Comparison of ENCODE assay signal across 18 mouse cellular contexts in the genomic region with DNA sequence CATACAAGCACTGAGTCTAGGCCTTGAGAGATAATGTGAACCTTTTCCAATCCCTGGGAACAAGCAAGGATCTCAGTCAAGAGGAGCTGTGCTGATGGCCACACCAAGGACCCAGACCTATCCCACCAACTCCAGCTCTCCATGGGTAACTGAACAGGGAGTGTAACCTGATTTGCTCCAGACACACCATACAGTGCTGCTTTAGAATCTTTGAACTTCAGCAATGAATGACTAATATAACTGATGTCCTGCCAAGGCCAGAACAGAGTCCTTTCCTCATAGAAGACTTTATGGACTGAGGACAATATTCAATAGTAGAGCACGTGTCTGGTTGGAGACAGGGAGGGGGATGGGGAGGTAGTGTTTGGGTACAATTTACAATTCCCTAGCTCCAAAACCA. TPM values are rescaled to one million over a fixed set of nuclear protein-coding genes. Genes with fewer than 3 reads are reported as not detected.
DNase-seq lines count a peak whose midpoint lies in the region; ATAC-seq and TF ChIP-seq lines count a peak whose summit lies in the region.
"Had no signal": no experiment of that assay in that cellular context is flagged by ENCODE, and none has a peak within 500 bp of the region (broad histone marks: within the 10 kb centered on the region; RNA-seq: fewer than 3 reads in every experiment).

No protein-coding gene starts in this region.

- no peak for ATAC-seq in heart, postnatal 0 days (ENCODE audit: insufficient read depth, low read depth)
- ATAC-seq in heart, embryonic 11.5 days (replicated peaks; ENCODE audit: insufficient number of reproducible peaks, low FRiP score, low TSS enrichment) = no peak
- ATAC-seq in limb, embryonic 14.5 days (ENCODE audit: low FRiP score, low read depth) = 0 out of 2 replicates have a peak, but pooled peaks have one; percentile 12
- ATAC-seq in intestine, postnatal 0 days = peak; percentile 72
- ATAC-seq: forebrain, embryonic 13.5 days; hindbrain, embryonic 16.5 days; lung, postnatal 0 days had no signal

- DNase-seq in heart, postnatal 0 days (ENCODE audit: low spot score) = no peak
- no peak for DNase-seq in limb, embryonic 14.5 days (ENCODE audit: low spot score)
- no peak for DNase-seq in limb, embryonic 10.5 days (ENCODE audit: low spot score)
- peak; percentile 43 to 69 for DNase-seq in kidney, postnatal 36 days
- no peak for DNase-seq in gastrocnemius, adult 2 months
- DNase-seq: adrenal gland, postnatal 10 days; cerebellum, adult 8-10 months; thymus, adult 18-20 months; thymus, postnatal 4 days had no signal

- H3K4me1 ChIP-seq in heart, postnatal 0 days (ENCODE audit: control insufficient read depth, insufficient read depth) = peaks cover 31% of the 10 kb centered on the region
- H3K4me1 ChIP-seq in heart, embryonic 11.5 days (ENCODE audit: control insufficient read depth, insufficient read depth, low read length) = peaks cover 22% of the 10 kb centered on the region
- H3K4me1 ChIP-seq in limb, embryonic 14.5 days (ENCODE audit: control insufficient read depth, insufficient read depth, low read length) = peaks cover 15% of the 10 kb centered on the region
- peaks cover 27% of the 10 kb centered on the region for H3K4me1 ChIP-seq in limb, embryonic 10.5 days
- H3K4me1 ChIP-seq in intestine, postnatal 0 days (replicated peaks; ENCODE audit: control insufficient read depth, insufficient read depth, low read length) = 0 out of 2 replicates have a peak, but pooled peaks cover 10% of the 10 kb centered on the region

- 17% methylated on average over 1 of the region's 1 CpGs for WGBS in heart, postnatal 0 days
- 28% methylated on average over 1 of the region's 1 CpGs for WGBS in heart, embryonic 11.5 days (ENCODE audit: insufficient replicate concordance)
- WGBS in limb, embryonic 14.5 days = 13% methylated on average over 1 of the region's 1 CpGs
- 74% methylated on average over 1 of the region's 1 CpGs for WGBS in limb, embryonic 10.5 days
- 47% methylated on average over 1 of the region's 1 CpGs for WGBS in intestine, postnatal 0 days

- H3K27ac ChIP-seq in heart, postnatal 0 days (ENCODE audit: low read depth) = 0 out of 2 replicates have a peak overlapping the region, but pooled peaks have one; percentile 15
- H3K27ac ChIP-seq in heart, embryonic 11.5 days (ENCODE audit: low read depth, low read length) = no peak overlapping the region
- H3K27ac ChIP-seq in limb, embryonic 14.5 days (replicated peaks; ENCODE audit: low read depth, low read length) = no peak overlapping the region
- H3K27ac ChIP-seq in limb, embryonic 10.5 days = no peak overlapping the region
- 0 out of 2 replicates have a peak overlapping the region, but pooled peaks have one; percentile 57 for H3K27ac ChIP-seq in intestine, postnatal 0 days (ENCODE audit: low read depth, low read length)
- no peak overlapping the region for H3K27ac ChIP-seq in gastrocnemius, adult 2 months
- H3K27ac ChIP-seq: forebrain, embryonic 13.5 days; hindbrain, embryonic 10.5 days; limb, embryonic 13.5 days; macrophage; stomach, embryonic 15.5 days had no signal

- no peaks in the 10 kb centered on the region for H3K9me3 ChIP-seq in heart, postnatal 0 days (replicated peaks; ENCODE audit: control insufficient read depth, low read length)
- no peaks in the 10 kb centered on the region for H3K9me3 ChIP-seq in heart, embryonic 11.5 days (replicated peaks; ENCODE audit: control insufficient read depth, low read length)
- H3K9me3 ChIP-seq in limb, embryonic 14.5 days (ENCODE audit: control insufficient read depth, low read length) = no peaks in the 10 kb centered on the region
- no peaks in the 10 kb centered on the region for H3K9me3 ChIP-seq in limb, embryonic 10.5 days (replicated peaks)
- H3K9me3 ChIP-seq in intestine, postnatal 0 days (ENCODE audit: control insufficient read depth) = no peaks in the 10 kb centered on the region
- H3K9me3 ChIP-seq: forebrain, embryonic 13.5 days; hindbrain, embryonic 10.5 days; limb, embryonic 13.5 days; stomach, embryonic 15.5 days had no signal

- TF ChIP-seq POLR2A in limb, embryonic 14.5 days (IDR thresholded peaks at IDR 0.05; ENCODE audit: borderline replicate concordance, extremely low read depth, insufficient read depth, insufficient read length) = no peak

- H3K27me3 ChIP-seq in heart, postnatal 0 days (ENCODE audit: control insufficient read depth, insufficient read depth, low read length) = no peaks in the 10 kb centered on the region
- H3K27me3 ChIP-seq in heart, embryonic 11.5 days (ENCODE audit: control insufficient read depth, insufficient read depth, low read length) = no peaks in the 10 kb centered on the region
- no peaks in the 10 kb centered on the region for H3K27me3 ChIP-seq in limb, embryonic 14.5 days (ENCODE audit: control insufficient read depth, insufficient read depth, low read length)
- H3K27me3 ChIP-seq in limb, embryonic 10.5 days (ENCODE audit: low read depth, poor library complexity, severe bottlenecking) = no peaks in the 10 kb centered on the region
- no peaks in the 10 kb centered on the region for H3K27me3 ChIP-seq in intestine, postnatal 0 days (replicated peaks; ENCODE audit: control insufficient read depth, insufficient read depth, low read length)
- H3K27me3 ChIP-seq: forebrain, embryonic 13.5 days; limb, embryonic 13.5 days; stomach, embryonic 15.5 days had no signal

- H3K9ac ChIP-seq in heart, postnatal 0 days (replicated peaks; ENCODE audit: low read depth, low read length) = no peak overlapping the region
- no peak overlapping the region for H3K9ac ChIP-seq in heart, embryonic 11.5 days (ENCODE audit: low read depth, low read length)
- no peak overlapping the region for H3K9ac ChIP-seq in limb, embryonic 14.5 days (ENCODE audit: low read depth, low read length, severe bottlenecking)
- H3K9ac ChIP-seq in intestine, postnatal 0 days (ENCODE audit: low read depth, low read length) = no peak overlapping the region
- H3K9ac ChIP-seq: forebrain, embryonic 13.5 days; limb, embryonic 13.5 days; stomach, embryonic 15.5 days had no signal

- H3K36me3 ChIP-seq in heart, postnatal 0 days (replicated peaks; ENCODE audit: control insufficient read depth, insufficient read depth, low read length) = no peaks in the 10 kb centered on the region
- no peaks in the 10 kb centered on the region for H3K36me3 ChIP-seq in heart, embryonic 11.5 days (ENCODE audit: control insufficient read depth, insufficient read depth, low read length)
- H3K36me3 ChIP-seq in limb, embryonic 14.5 days (ENCODE audit: control insufficient read depth, insufficient read depth, low read length) = no peaks in the 10 kb centered on the region
- H3K36me3 ChIP-seq in limb, embryonic 10.5 days = no peaks in the 10 kb centered on the region
- H3K36me3 ChIP-seq in intestine, postnatal 0 days (ENCODE audit: control insufficient read depth, insufficient read depth) = no peaks in the 10 kb centered on the region
- H3K36me3 ChIP-seq: hindbrain, embryonic 10.5 days; limb, embryonic 13.5 days; stomach, embryonic 15.5 days had no signal

- H3K4me3 ChIP-seq in heart, postnatal 0 days (ENCODE audit: low read depth, low read length) = no peak overlapping the region
- H3K4me3 ChIP-seq in heart, embryonic 11.5 days (ENCODE audit: low read depth, low read length) = no peak overlapping the region
- no peak overlapping the region for H3K4me3 ChIP-seq in limb, embryonic 14.5 days (replicated peaks; ENCODE audit: low read length)
- H3K4me3 ChIP-seq in limb, embryonic 10.5 days = no peak overlapping the region
- no peak overlapping the region for H3K4me3 ChIP-seq in intestine, postnatal 0 days (ENCODE audit: low read depth, low read length)
- H3K4me3 ChIP-seq in gastrocnemius, adult 2 months = no peak overlapping the region
- H3K4me3 ChIP-seq: forebrain, embryonic 13.5 days; hindbrain, embryonic 10.5 days; limb, embryonic 13.5 days; stomach, embryonic 15.5 days had no signal

- TF ChIP-seq EP300 in heart, postnatal 0 days (IDR thresholded peaks at IDR 0.05; ENCODE audit: low read depth) = no peak

- no peak overlapping the region for H3K4me2 ChIP-seq in heart, postnatal 0 days (ENCODE audit: low read depth, low read length)
- no peak overlapping the region for H3K4me2 ChIP-seq in heart, embryonic 11.5 days
- no peak overlapping the region for H3K4me2 ChIP-seq in limb, embryonic 14.5 days (replicated peaks; ENCODE audit: low read depth, low read length, severe bottlenecking)
- no peak overlapping the region for H3K4me2 ChIP-seq in intestine, postnatal 0 days (replicated peaks; ENCODE audit: low read depth)
- H3K4me2 ChIP-seq: forebrain, embryonic 13.5 days; limb, embryonic 13.5 days; stomach, embryonic 15.5 days had no signal

- intact Hi-C loops in gastrocnemius, adult 2 months (cut with DNase I) = no loop called here

- no peak for TF ChIP-seq CTCF in heart, postnatal 0 days (IDR thresholded peaks at IDR 0.05; ENCODE audit: low read depth)
- TF ChIP-seq CTCF in intestine, postnatal 0 days (IDR thresholded peaks at IDR 0.05; ENCODE audit: low read depth) = no peak
- no peak for TF ChIP-seq CTCF in gastrocnemius, adult 2 months (IDR thresholded peaks at IDR 0.05)

RNA-seq across cellular contexts. Expression of gene March6, which starts 14.2 kb away (rescaled TPM):
- 64.2 and 69.1 TPM in 2 replicates for total RNA-seq in heart, postnatal 0 days (2014; rRNA removed; ENCODE audit: low replicate concordance)
- polyA plus RNA-seq in heart, postnatal 0 days (2015; fragmentation: Nextera tagmentation; extraction: Ambion mirVana) = 23.2 and 26.8 TPM in 2 replicates
- polyA plus RNA-seq in heart, embryonic 11.5 days (2014; fragmentation: Nextera tagmentation; extraction: Ambion mirVana) = 31.1 and 40.9 TPM in 2 replicates
- polyA plus RNA-seq in limb, embryonic 14.5 days (2012; rRNA removed) = 27.4 and 30.9 TPM in 2 replicates
- 30.6 and 35.7 TPM in 2 replicates for polyA plus RNA-seq in limb, embryonic 14.5 days (2014; fragmentation: Nextera tagmentation; extraction: Ambion mirVana)
- polyA plus RNA-seq in limb, embryonic 10.5 days (2016; fragmentation: Nextera tagmentation; extraction: Ambion mirVana) = 29.6 and 36.2 TPM in 2 replicates
- 15.4 and 16.5 TPM in 2 replicates for polyA plus RNA-seq in intestine, postnatal 0 days (2015; fragmentation: Nextera tagmentation; extraction: Ambion mirVana)
- 100 to 1,000 TPM; 124 to 131 TPM for total RNA-seq in gastrocnemius, adult 2 months (2021)

RNA-seq across cellular contexts. Expression of gene Cmbl, which starts 20.1 kb away (rescaled TPM):
- total RNA-seq in heart, postnatal 0 days (2014; rRNA removed; ENCODE audit: low replicate concordance) = 20.8 and 41.0 TPM in 2 replicates
- 22.1 and 22.8 TPM in 2 replicates for polyA plus RNA-seq in heart, postnatal 0 days (2015; fragmentation: Nextera tagmentation; extraction: Ambion mirVana)
- 6.6 and 8.5 TPM in 2 replicates for polyA plus RNA-seq in heart, embryonic 11.5 days (2014; fragmentation: Nextera tagmentation; extraction: Ambion mirVana)
- polyA plus RNA-seq in limb, embryonic 14.5 days (2012; rRNA removed) = 2.3 and 3.0 TPM in 2 replicates
- polyA plus RNA-seq in limb, embryonic 14.5 days (2014; fragmentation: Nextera tagmentation; extraction: Ambion mirVana) = 2.2 and 4.0 TPM in 2 replicates
- polyA plus RNA-seq in limb, embryonic 10.5 days (2016; fragmentation: Nextera tagmentation; extraction: Ambion mirVana) = 0.98 and 2.0 TPM in 2 replicates
- 90.2 and 105 TPM in 2 replicates for polyA plus RNA-seq in intestine, postnatal 0 days (2015; fragmentation: Nextera tagmentation; extraction: Ambion mirVana)
- total RNA-seq in gastrocnemius, adult 2 months (2021) = 10 to 100 TPM; 30.4 to 58.0 TPM

RNA-seq across cellular contexts. Expression of gene Cct5, which starts 56.5 kb away (rescaled TPM):
- 209 and 215 TPM in 2 replicates for total RNA-seq in heart, postnatal 0 days (2014; rRNA removed; ENCODE audit: low replicate concordance)
- polyA plus RNA-seq in heart, postnatal 0 days (2015; fragmentation: Nextera tagmentation; extraction: Ambion mirVana) = 239 and 243 TPM in 2 replicates
- polyA plus RNA-seq in heart, embryonic 11.5 days (2014; fragmentation: Nextera tagmentation; extraction: Ambion mirVana) = 455 and 458 TPM in 2 replicates
- 254 and 328 TPM in 2 replicates for polyA plus RNA-seq in limb, embryonic 14.5 days (2012; rRNA removed)
- 505 and 509 TPM in 2 replicates for polyA plus RNA-seq in limb, embryonic 14.5 days (2014; fragmentation: Nextera tagmentation; extraction: Ambion mirVana)
- 754 and 870 TPM in 2 replicates for polyA plus RNA-seq in limb, embryonic 10.5 days (2016; fragmentation: Nextera tagmentation; extraction: Ambion mirVana)
- 165 and 172 TPM in 2 replicates for polyA plus RNA-seq in intestine, postnatal 0 days (2015; fragmentation: Nextera tagmentation; extraction: Ambion mirVana)
- total RNA-seq in gastrocnemius, adult 2 months (2021) = 100 to 1,000 TPM; 113 to 132 TPM

RNA-seq across cellular contexts. Expression of gene Fam173b, which starts 56.6 kb away (rescaled TPM):
- total RNA-seq in heart, postnatal 0 days (2014; rRNA removed; ENCODE audit: low replicate concordance) = 9.7 and 15.1 TPM in 2 replicates
- polyA plus RNA-seq in heart, postnatal 0 days (2015; fragmentation: Nextera tagmentation; extraction: Ambion mirVana) = 13.4 and 15.3 TPM in 2 replicates
- polyA plus RNA-seq in heart, embryonic 11.5 days (2014; fragmentation: Nextera tagmentation; extraction: Ambion mirVana) = 13.3 and 16.1 TPM in 2 replicates
- 13.0 and 13.5 TPM in 2 replicates for polyA plus RNA-seq in limb, embryonic 14.5 days (2012; rRNA removed)
- polyA plus RNA-seq in limb, embryonic 14.5 days (2014; fragmentation: Nextera tagmentation; extraction: Ambion mirVana) = 11.7 and 12.8 TPM in 2 replicates
- 13.7 and 14.7 TPM in 2 replicates for polyA plus RNA-seq in limb, embryonic 10.5 days (2016; fragmentation: Nextera tagmentation; extraction: Ambion mirVana)
- polyA plus RNA-seq in intestine, postnatal 0 days (2015; fragmentation: Nextera tagmentation; extraction: Ambion mirVana) = 9.0 and 9.8 TPM in 2 replicates
- total RNA-seq in gastrocnemius, adult 2 months (2021) = 10 to 100 TPM; 13.9 to 17.7 TPM

Comparison
In these comparisons a context has a peak if more than half of its experiments do, and no peak if none do; other contexts are left out.
1. H3K27ac ChIP-seq: peak in heart, postnatal 0 days (single experiment) and intestine, postnatal 0 days (single experiment); none in heart, embryonic 11.5 days (single experiment), limb, embryonic 14.5 days (single experiment), limb, embryonic 10.5 days (single experiment) and gastrocnemius, adult 2 months (single experiment).
2. ATAC-seq: peak in limb, embryonic 14.5 days (single experiment) and intestine, postnatal 0 days (single experiment); none in heart, postnatal 0 days (single experiment) and heart, embryonic 11.5 days (single experiment).
3. DNase-seq: peak in kidney, postnatal 36 days (2 of 2); none in heart, postnatal 0 days (single experiment), limb, embryonic 14.5 days (single experiment), limb, embryonic 10.5 days (single experiment) and gastrocnemius, adult 2 months (single experiment).